Mouse (Mus musculus) retina, postnatal 7 days (tissue): Measurements from ENCODE around the gene Diaph3.
"Not testable (repeated sequence)": the region's sequence is repeated elsewhere in the genome, so short reads cannot be mapped to it uniquely, and the experiment has no call there.

Source experiments
- DNase-seq: peaks from one replicate; pipeline ENCODE4 v3.0.0-alpha.2; 2012; ENCODE audit warnings: low read depth, low spot score

The Diaph3 gene

GRCm38 (mm10) chr14:87140963-87141486 lies at the start of gene Diaph3:
Gene Diaph3 (minus strand): TSS chr14:87141235.
- DNase-seq: peak; percentile 94

- DNase-seq: no peak
Observed at GRCm38 (mm10) chr14:87190685-87191084, 49.6 kb upstream of the Diaph3 start.

DNA sequence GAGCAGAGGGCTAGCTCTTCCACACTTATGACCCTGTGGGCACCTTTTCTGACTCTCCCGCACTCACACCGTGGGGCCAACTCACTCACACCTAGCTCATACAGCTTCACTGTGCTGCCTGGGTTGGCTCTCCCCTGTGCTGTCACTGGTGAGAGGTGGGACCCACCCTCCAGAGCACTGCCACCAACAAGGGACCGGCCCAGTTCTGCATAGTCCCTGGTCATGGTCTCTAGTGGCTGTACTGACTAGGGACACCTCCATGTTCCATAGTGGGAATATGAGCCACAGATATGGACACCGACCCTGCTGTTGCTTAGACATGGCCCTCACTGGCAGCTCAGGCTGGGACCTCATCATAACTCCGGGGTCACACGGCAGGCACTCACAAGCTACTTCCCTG lies 30.5 kb upstream of the Diaph3 start:
- DNase-seq: no peak

DNA sequence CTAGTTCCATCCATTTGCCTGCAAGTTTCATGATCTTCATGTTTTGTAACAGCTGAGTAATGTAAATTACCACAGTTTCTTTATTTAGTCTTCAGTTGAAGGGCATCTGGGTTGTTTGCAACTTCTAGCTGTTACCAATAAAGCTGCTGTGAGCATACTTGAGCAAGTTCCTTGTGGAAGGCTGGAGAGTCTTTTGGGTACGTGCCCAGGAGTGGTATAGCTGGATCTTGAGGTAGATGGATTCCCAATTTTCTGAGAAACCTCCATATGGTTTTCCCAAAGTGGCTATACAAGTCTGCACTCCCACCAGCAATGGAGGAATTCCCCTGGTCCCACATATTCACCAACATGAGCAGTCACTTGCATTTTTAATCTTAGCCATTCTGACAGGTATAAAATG lies 28.1 kb upstream of the Diaph3 start:
- DNase-seq: no peak

- DNase-seq: no peak
Observed at GRCm38 (mm10) chr14:87155621-87156238, 14.7 kb upstream of the Diaph3 start.

- DNase-seq: no peak
Observed at GRCm38 (mm10) chr14:87149684-87150083, 8.6 kb upstream of the Diaph3 start.

DNA sequence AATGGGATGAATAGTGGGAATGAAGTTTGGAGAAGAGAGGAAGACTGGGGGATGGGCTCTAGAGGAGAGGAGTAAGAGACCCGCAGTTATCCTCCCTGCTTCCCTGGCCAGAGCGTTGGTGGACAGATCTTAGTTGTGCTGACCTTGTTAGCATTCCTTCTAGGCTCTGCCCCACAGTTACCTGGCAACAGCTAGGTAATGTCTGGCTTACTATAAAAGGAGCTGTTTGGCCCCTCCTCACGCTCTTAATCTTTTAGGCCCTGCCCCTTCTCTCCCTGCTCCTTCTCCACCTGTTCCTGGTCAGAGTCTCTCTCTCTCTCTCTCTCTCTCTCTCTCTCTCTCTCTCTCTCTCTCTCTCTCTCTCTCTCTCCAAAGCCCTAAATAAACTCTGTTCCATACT lies 5.7 kb upstream of the Diaph3 start:
- no peak for DNase-seq

- no peak for DNase-seq
Observed at GRCm38 (mm10) chr14:87145351-87145750, 4.3 kb upstream of the Diaph3 start.

DNA sequence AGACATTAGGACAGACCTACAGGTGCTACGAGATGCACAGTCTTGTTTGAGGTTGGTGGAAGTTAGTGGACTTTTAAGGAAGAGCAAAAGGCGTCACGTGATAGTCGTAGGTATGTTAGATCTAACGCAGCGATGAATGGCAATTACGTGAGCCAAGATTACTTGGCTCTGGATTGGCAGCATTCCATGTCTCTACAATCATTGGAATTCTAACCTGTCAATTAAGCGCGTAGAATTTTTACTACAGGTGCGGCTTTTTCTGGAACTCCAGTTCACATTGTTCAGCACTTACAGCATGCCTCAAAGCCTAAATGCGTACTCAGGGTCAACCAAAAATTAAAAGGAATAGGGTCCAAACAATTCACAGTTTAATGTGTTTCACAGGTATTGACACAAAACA lies 742 bp upstream of the Diaph3 start:
- DNase-seq: no peak

DNA sequence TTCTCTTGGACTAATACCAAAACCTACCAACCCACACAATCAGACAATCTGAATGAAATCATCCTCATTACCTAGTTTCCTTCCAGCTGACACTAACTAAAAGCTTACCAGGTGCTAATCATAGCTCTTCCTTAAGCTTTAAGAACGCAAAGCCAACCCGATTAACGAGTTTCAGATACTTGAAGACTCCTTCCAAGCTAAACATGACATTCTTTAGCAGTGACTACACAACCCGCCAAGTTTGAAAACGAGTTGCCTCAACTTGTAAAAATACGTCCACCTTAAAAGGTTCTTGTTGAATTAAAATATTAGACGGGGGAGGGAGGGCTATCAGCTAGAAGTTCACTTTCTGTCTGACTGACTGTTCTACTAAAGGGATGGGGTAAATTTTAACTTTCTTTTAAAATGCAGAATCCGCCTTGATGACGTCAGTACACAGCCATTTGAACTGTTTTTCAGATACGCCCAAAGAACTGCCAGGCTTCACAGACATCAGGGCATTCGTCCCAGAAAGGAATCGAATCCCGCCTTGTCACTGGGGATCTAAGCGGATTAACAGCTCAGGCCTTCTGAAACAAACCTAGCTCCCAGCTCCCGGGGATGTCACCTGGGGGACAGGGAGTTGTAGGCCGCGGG lies 590 bp downstream of the Diaph3 start:
- DNase-seq: peak; percentile 41

DNA sequence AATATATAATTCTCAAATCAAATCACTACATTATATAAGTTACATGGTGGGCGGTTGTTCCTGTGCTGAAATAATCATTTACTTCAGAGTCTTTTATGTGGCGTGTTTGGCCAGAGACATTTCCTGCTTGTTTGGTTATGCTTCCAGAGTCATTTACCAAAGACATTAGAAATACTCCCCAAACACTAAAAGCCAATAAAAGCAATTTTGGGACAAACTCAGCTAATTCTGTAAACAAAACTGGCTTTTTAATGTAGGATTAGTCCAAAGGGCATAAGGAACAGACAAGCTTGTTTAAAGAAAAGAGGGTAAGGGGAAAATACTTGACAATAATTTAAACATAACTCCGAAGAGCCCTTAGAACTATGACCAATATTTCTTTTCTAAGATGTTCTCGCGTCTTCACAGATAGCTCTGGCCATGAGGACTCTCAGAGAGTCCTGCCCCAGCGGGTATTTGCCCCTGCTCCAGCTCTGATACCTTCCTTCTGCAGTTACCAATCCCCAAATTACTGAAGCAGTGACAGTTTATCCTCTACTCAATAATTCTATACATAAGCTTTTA lies 14.9 kb downstream of the Diaph3 start:
- DNase-seq: no peak

DNA sequence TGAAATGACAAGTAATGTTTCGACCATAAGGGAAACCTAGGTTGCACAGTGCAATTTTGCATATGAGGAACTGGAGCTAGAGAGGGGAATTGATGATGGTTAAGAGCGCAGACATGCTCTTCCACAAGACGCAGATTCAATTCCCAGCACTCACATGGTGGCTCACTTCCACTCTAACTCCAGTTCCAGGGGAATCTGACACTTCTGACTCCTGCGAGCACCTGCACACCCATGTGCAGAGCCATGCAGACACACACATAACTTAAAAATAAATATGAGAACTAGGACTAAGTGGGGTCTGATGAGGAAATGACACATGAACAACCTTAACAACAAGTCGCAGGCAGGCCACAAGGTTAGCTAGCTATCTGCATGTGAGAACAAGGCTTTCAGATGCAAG lies 15.5 kb downstream of the Diaph3 start:
- no peak for DNase-seq

DNA sequence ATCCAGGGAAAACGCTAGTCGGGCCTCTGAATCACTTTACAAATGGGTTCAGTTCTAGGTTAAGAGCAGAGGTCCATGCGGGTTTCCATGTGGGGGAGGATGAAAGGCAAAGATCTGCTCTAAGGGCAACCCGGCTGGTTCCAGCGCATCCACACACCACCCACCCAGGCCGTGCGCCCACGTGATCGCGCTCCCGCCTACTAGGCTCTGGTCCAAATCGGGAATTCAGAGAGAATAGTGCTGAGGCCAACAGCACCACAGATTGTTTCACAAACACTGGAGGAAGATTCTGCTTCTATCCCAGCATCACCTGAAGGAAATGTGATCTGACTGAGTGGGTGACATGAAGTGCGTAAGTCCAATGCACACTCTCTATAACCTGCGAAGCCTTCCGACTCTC lies 17.9 kb downstream of the Diaph3 start:
- no peak for DNase-seq

DNA sequence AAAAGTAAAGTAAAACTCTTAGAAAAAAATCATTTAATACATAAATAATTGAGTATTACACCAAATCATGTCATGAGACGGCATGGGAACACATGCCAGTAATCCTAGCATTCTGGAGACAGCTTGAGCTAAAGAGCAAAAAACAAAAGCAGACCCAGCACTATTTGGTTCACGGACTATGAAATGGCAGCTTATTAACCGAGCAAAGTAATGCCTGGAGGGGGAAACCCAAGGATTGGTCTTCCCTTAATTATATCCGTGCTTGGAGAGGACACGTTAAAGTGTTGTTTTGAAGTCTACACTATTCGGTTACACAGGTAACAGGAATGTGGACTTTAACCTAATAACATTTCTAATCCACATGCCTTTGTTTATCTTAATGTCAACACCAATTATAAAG lies 19.2 kb downstream of the Diaph3 start:
- DNase-seq: no peak

- DNase-seq: no peak
Observed at GRCm38 (mm10) chr14:87110634-87111033, 30.4 kb downstream of the Diaph3 start.

DNA sequence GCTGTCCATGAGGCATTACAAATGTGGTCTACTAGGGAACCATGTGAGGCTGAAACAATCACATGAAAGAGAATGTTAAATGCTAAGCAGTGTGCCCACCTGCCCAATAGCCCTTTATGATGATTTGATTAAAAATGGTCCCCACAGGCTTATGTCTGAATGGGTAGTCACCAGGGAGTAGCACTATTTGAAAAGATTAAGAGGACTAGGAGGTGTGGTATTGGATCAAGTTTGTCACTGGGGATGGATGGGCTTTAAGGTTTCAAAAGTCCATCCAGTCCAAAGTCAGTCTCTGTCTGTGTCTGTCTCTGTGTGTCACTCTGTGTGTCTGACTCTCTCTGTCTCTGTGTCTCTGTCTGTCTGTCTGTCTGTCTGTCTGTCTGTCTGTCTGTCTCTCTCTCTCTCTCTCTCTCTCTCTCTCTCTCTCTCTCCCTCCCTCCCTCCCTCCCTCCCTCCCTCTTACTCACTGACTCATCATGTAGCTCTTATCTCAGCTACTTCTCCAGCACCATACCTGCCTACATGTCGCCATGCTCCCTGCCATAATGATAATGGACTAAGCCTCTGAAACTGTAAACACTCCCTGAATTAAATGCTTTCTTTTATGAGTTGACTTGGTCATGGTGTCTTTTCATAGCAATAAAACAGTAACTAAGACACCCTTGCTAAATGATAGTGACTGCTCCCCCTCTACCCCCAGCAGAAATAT lies 41.5 kb downstream of the Diaph3 start:
- no peak for DNase-seq

GRCm38 (mm10) chr14:87098093-87098492 lies 42.9 kb downstream of the Diaph3 start:
- no peak for DNase-seq

GRCm38 (mm10) chr14:87091522-87091921 lies 49.5 kb downstream of the Diaph3 start:
- DNase-seq: no peak

DNA sequence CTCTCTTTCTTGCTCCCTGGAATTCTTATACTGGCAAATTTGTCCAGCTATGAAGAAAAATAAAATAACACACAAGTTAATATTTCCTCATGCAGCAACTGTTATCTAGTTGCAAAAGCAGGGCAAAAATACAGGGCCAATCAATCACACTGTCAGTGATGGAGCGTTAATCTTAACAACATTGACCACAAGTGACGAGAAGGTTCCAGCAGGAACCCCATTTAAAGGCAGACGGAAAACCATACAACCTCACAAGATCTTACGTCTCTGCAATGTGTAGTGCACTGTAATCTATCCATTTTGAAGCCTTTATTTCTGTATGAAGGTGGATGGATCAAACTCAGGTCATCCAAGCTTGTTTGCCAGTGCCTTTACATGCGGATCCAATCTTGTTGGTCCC lies 49.9 kb downstream of the Diaph3 start:
- no peak for DNase-seq

DNA sequence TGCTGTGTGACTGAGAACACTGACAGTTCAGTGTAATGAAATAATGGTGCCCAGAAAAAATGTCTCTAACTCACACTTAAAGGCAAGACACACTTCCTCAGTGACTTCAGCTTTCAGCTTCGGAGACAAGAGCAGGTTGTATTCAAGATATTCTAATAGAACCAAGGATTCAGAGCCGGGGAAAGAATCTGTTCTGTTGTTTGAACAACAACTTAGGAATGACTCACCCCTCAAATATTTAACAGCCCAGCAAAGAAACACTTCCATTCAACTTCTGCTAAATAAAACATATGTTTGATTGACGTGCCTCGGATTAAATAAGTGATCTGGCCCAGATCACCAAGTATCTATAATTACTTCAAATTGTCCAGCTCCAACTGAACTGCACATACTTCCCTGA lies 52.1 kb downstream of the Diaph3 start:
- no peak for DNase-seq

GRCm38 (mm10) chr14:87088456-87088855 lies 52.6 kb downstream of the Diaph3 start:
- DNase-seq: no peak

DNA sequence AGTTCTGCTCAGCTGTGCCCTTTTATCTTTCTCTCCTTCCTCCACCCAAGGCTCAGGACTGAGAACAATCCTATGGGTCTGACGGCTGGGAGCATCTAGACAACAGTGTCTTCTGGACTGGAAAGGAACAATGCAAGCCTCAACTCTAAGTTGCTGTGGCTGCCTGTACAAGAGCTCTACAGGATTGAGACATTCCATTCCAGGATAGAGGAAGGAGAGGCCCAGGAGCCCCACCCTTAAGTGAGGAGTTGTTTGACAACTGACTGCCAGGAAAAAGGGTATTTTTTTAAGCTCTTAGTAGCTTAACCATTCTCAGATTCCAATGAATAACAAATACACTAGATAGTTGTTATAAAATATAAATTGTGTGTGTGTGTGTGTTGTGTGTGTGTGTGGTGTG lies 53.0 kb downstream of the Diaph3 start:
- DNase-seq: no peak

GRCm38 (mm10) chr14:87084906-87085305 lies 56.1 kb downstream of the Diaph3 start:
- not testable (repeated sequence) for DNase-seq
